ENCODE assay signal across 8 mouse cellular contexts in genomic region chr15:98633822-98634470, GRCm38 (mm10). TPM values are rescaled to one million over a fixed set of nuclear protein-coding genes. Genes with fewer than 3 reads are reported as not detected.
DNase-seq lines count a peak whose midpoint lies in the region; ATAC-seq lines count a peak whose summit lies in the region.

No protein-coding gene starts in this region.

- H3K4me3 ChIP-seq in erythroblast, embryonic 14.5 days (replicated peaks), result peak overlapping the region; percentile 45
- H3K4me3 ChIP-seq in limb, embryonic 10.5 days, result peak overlapping the region; percentile 87
- H3K4me3 ChIP-seq in neural tube, embryonic 15.5 days (replicated peaks), result peak overlapping the region; percentile 83

- H3K27me3 ChIP-seq in erythroblast, embryonic 14.5 days (ENCODE audit: control insufficient read depth), result peaks cover 99% of the 10 kb centered on the region
- peaks cover 90% of the 10 kb centered on the region for H3K27me3 ChIP-seq in limb, embryonic 10.5 days (ENCODE audit: low read depth, poor library complexity, severe bottlenecking)
- H3K27me3 ChIP-seq in neural tube, embryonic 15.5 days (replicated peaks), result no peaks in the 10 kb centered on the region

- H3K36me3 ChIP-seq in erythroblast, embryonic 14.5 days (ENCODE audit: control insufficient read depth), result no peaks in the 10 kb centered on the region
- no peaks in the 10 kb centered on the region for H3K36me3 ChIP-seq in limb, embryonic 10.5 days
- H3K36me3 ChIP-seq in neural tube, embryonic 15.5 days, result no peaks in the 10 kb centered on the region

- H3K9ac ChIP-seq in neural tube, embryonic 15.5 days (replicated peaks), result peak overlapping the region; percentile 90

- H3K4me2 ChIP-seq in neural tube, embryonic 15.5 days, result peak overlapping the region; percentile 86

- ATAC-seq in erythroblast, adult 5-6 weeks (replicated peaks; ENCODE audit: low FRiP score, poor library complexity, severe bottlenecking), result no peak
- ATAC-seq in neural tube, embryonic 15.5 days (ENCODE audit: low FRiP score), result no peak

- H3K27ac ChIP-seq in limb, embryonic 10.5 days, result peak overlapping the region; percentile 93
- H3K27ac ChIP-seq in neural tube, embryonic 15.5 days (replicated peaks), result peak overlapping the region; percentile 95

- WGBS in limb, embryonic 10.5 days, result under 1% methylated on average over 25 of the region's 25 CpGs
- 2% methylated on average over 25 of the region's 25 CpGs for WGBS in neural tube, embryonic 15.5 days

- H3K4me1 ChIP-seq in erythroblast, embryonic 14.5 days (ENCODE audit: control insufficient read depth), result peaks cover 19% of the 10 kb centered on the region
- peaks cover 73% of the 10 kb centered on the region for H3K4me1 ChIP-seq in limb, embryonic 10.5 days
- peaks cover 73% of the 10 kb centered on the region for H3K4me1 ChIP-seq in neural tube, embryonic 15.5 days

- peaks cover 14% of the 10 kb centered on the region; the same call in 1 of the 2 replicates for H3K9me3 ChIP-seq in erythroblast, embryonic 14.5 days (ENCODE audit: control insufficient read depth, low read length)
- H3K9me3 ChIP-seq in limb, embryonic 10.5 days (replicated peaks), result no peaks in the 10 kb centered on the region
- no peaks in the 10 kb centered on the region for H3K9me3 ChIP-seq in neural tube, embryonic 15.5 days (replicated peaks)

- peak; percentile 43 for DNase-seq in thymus, postnatal 4 days
- no peak for DNase-seq in thymus, postnatal 14 days
- DNase-seq in limb, embryonic 10.5 days (ENCODE audit: low spot score), result no peak
- DNase-seq in left cerebral cortex, adult 9 months (ENCODE audit: low spot score in 2 of 2), result no peak
- no peak for DNase-seq in kidney, adult 9 months

RNA-seq across cellular contexts. Expression of gene Cacnb3, which starts 3.3 kb away (rescaled TPM):
- polyA plus RNA-seq in erythroblast, embryonic 14.5 days (2012), result not detected in 2 replicates
- not detected in 2 replicates for total RNA-seq in erythroblast, adult 5-6 weeks (2015; ENCODE audit: low replicate concordance)
- total RNA-seq in erythroblast, adult 5-6 weeks (2017; ENCODE audit: low replicate concordance), result not detected in 2 replicates
- polyA plus RNA-seq in limb, embryonic 10.5 days (2016; fragmentation: Nextera tagmentation; extraction: Ambion mirVana), result 16.6 and 24.2 TPM in 2 replicates
- 108 and 128 TPM in 2 replicates for polyA plus RNA-seq in neural tube, embryonic 15.5 days (2015; fragmentation: Nextera tagmentation; extraction: Ambion mirVana)

RNA-seq across cellular contexts. Expression of gene Adcy6, which starts 24.1 kb away (rescaled TPM):
- polyA plus RNA-seq in erythroblast, embryonic 14.5 days (2012), result 1.6 TPM in 2 replicates
- total RNA-seq in erythroblast, adult 5-6 weeks (2015; ENCODE audit: low replicate concordance), result 4.8 and 26.8 TPM in 2 replicates
- 33.2 and 42.9 TPM in 2 replicates for total RNA-seq in erythroblast, adult 5-6 weeks (2017; ENCODE audit: low replicate concordance)
- polyA plus RNA-seq in limb, embryonic 10.5 days (2016; fragmentation: Nextera tagmentation; extraction: Ambion mirVana), result 15.7 and 16.5 TPM in 2 replicates
- 10.4 and 10.8 TPM in 2 replicates for polyA plus RNA-seq in neural tube, embryonic 15.5 days (2015; fragmentation: Nextera tagmentation; extraction: Ambion mirVana)

RNA-seq across cellular contexts. Expression of gene Ddx23, which starts 28.7 kb away (rescaled TPM):
- polyA plus RNA-seq in erythroblast, embryonic 14.5 days (2012), result 7.9 and 8.4 TPM in 2 replicates
- 9.4 and 10.4 TPM in 2 replicates for total RNA-seq in erythroblast, adult 5-6 weeks (2015; ENCODE audit: low replicate concordance)
- 32.3 and 40.2 TPM in 2 replicates for total RNA-seq in erythroblast, adult 5-6 weeks (2017; ENCODE audit: low replicate concordance)
- polyA plus RNA-seq in limb, embryonic 10.5 days (2016; fragmentation: Nextera tagmentation; extraction: Ambion mirVana), result 21.8 and 25.4 TPM in 2 replicates
- 20.6 and 21.0 TPM in 2 replicates for polyA plus RNA-seq in neural tube, embryonic 15.5 days (2015; fragmentation: Nextera tagmentation; extraction: Ambion mirVana)

RNA-seq across cellular contexts. Expression of gene Rnd1, which starts 43.3 kb away (rescaled TPM):
- polyA plus RNA-seq in erythroblast, embryonic 14.5 days (2012), result 0.02 TPM in 1 of 2 replicates, not detected in the other
- total RNA-seq in erythroblast, adult 5-6 weeks (2015; ENCODE audit: low replicate concordance), result 4.4 TPM in 1 of 2 replicates, not detected in the other
- 0.42 and 2.2 TPM in 2 replicates for total RNA-seq in erythroblast, adult 5-6 weeks (2017; ENCODE audit: low replicate concordance)
- 0.38 and 0.62 TPM in 2 replicates for polyA plus RNA-seq in limb, embryonic 10.5 days (2016; fragmentation: Nextera tagmentation; extraction: Ambion mirVana)
- 9.4 and 11.3 TPM in 2 replicates for polyA plus RNA-seq in neural tube, embryonic 15.5 days (2015; fragmentation: Nextera tagmentation; extraction: Ambion mirVana)

Comparison
In these comparisons a context has a peak if more than half of its experiments do, and no peak if none do; other contexts are left out.
1. RNA of gene Cacnb3, which starts 3.3 kb away (polyA plus RNA-seq): 108 to 128 TPM in neural tube, embryonic 15.5 days and 16.6 to 24.2 TPM in limb, embryonic 10.5 days; not detected in erythroblast, embryonic 14.5 days; every median in the first group is over 10 times any median in the second.
2. Peak in every context shown above with its lines, with median percentiles within 50 percentile points of each other: H3K4me3 ChIP-seq.